ENCODE assay signal across 7 mouse cellular contexts in genomic region chr7:120103019-120103567, GRCm38 (mm10). TPM values are rescaled to one million over a fixed set of nuclear protein-coding genes. Genes with fewer than 3 reads are reported as not detected.
DNase-seq lines count a peak whose midpoint lies in the region; ATAC-seq and TF ChIP-seq lines count a peak whose summit lies in the region.

No protein-coding gene starts in this region.

- no peak overlapping the region; the same call in 1 of the 2 replicates for H3K9ac ChIP-seq in forebrain, embryonic 14.5 days (ENCODE audit: low read length)
- H3K9ac ChIP-seq in hindbrain, postnatal 0 days (replicated peaks; ENCODE audit: low read length), result peak overlapping the region; percentile 51
- H3K9ac ChIP-seq in liver, embryonic 13.5 days, result peak overlapping the region; percentile 42; the same call in 1 of the 2 replicates

- H3K36me3 ChIP-seq in forebrain, embryonic 14.5 days (ENCODE audit: control insufficient read depth, insufficient read depth, low read length), result no peaks in the 10 kb centered on the region
- no peaks in the 10 kb centered on the region for H3K36me3 ChIP-seq in hindbrain, postnatal 0 days (ENCODE audit: insufficient read depth, low read length)
- no peaks in the 10 kb centered on the region for H3K36me3 ChIP-seq in liver, embryonic 13.5 days
- H3K36me3 ChIP-seq in myocyte (ENCODE audit: control insufficient read depth, insufficient read depth), result no peaks in the 10 kb centered on the region

- H3K4me3 ChIP-seq in brown adipose tissue, adult 24 weeks (ENCODE audit: insufficient read depth, low read depth, low read length), result peak overlapping the region; percentile 97
- H3K4me3 ChIP-seq in forebrain, embryonic 14.5 days (ENCODE audit: low read depth, low read length), result peak overlapping the region; percentile 40
- H3K4me3 ChIP-seq in hindbrain, postnatal 0 days (ENCODE audit: low read length), result peak overlapping the region; percentile 57
- peak overlapping the region; percentile 59 for H3K4me3 ChIP-seq in liver, embryonic 13.5 days (replicated peaks)
- peak overlapping the region; percentile 40 for H3K4me3 ChIP-seq in myocyte

- H3K27ac ChIP-seq in brown adipose tissue, adult 24 weeks (replicated peaks; ENCODE audit: low read depth, low read length), result no peak overlapping the region
- H3K27ac ChIP-seq in forebrain, embryonic 14.5 days (ENCODE audit: low read depth, low read length), result no peak overlapping the region
- no peak overlapping the region for H3K27ac ChIP-seq in hindbrain, postnatal 0 days
- no peak overlapping the region for H3K27ac ChIP-seq in liver, embryonic 13.5 days

- TF ChIP-seq POLR2A in myocyte (IDR thresholded peaks at IDR 0.05; ENCODE audit: insufficient read length, low read depth), result no peak

- no peak for ATAC-seq in forebrain, embryonic 14.5 days
- ATAC-seq in hindbrain, postnatal 0 days, result 0 out of 2 replicates have a peak, but pooled peaks have one; percentile 30
- no peak for ATAC-seq in liver, embryonic 13.5 days (ENCODE audit: low read depth)

- TF ChIP-seq CTCF in hindbrain, postnatal 0 days (IDR thresholded peaks at IDR 0.05; ENCODE audit: low read depth), result no peak

- H3ac ChIP-seq in myocyte (ENCODE audit: control insufficient read depth, insufficient read length), result no peak overlapping the region

- WGBS in forebrain, embryonic 14.5 days, result 4% methylated on average over 25 of the region's 25 CpGs
- 5% methylated on average over 25 of the region's 25 CpGs for WGBS in hindbrain, postnatal 0 days
- 7% methylated on average over 25 of the region's 25 CpGs for WGBS in liver, embryonic 13.5 days (ENCODE audit: insufficient replicate concordance)

- H3K4me2 ChIP-seq in forebrain, embryonic 14.5 days (ENCODE audit: low read length), result peak overlapping the region; percentile 69
- peak overlapping the region; percentile 88 for H3K4me2 ChIP-seq in hindbrain, postnatal 0 days (ENCODE audit: low read depth, low read length)
- H3K4me2 ChIP-seq in liver, embryonic 13.5 days, result peak overlapping the region; percentile 77
- peak overlapping the region; percentile 76 for H3K4me2 ChIP-seq in myocyte (ENCODE audit: low read depth)

- H3K9me3 ChIP-seq in forebrain, embryonic 14.5 days (replicated peaks; ENCODE audit: control insufficient read depth, low read length), result no peaks in the 10 kb centered on the region
- no peaks in the 10 kb centered on the region for H3K9me3 ChIP-seq in hindbrain, postnatal 0 days (ENCODE audit: low read length)
- no peaks in the 10 kb centered on the region for H3K9me3 ChIP-seq in liver, embryonic 13.5 days (replicated peaks)

- peaks cover 15% of the 10 kb centered on the region; the same call in 1 of the 2 replicates for H3K27me3 ChIP-seq in forebrain, embryonic 14.5 days (replicated peaks; ENCODE audit: control insufficient read depth, insufficient read depth, low read length)
- H3K27me3 ChIP-seq in hindbrain, postnatal 0 days (ENCODE audit: insufficient read depth, low read length), result no peaks in the 10 kb centered on the region
- peaks cover 8% of the 10 kb centered on the region; the same call in 1 of the 2 replicates for H3K27me3 ChIP-seq in liver, embryonic 13.5 days
- H3K27me3 ChIP-seq in myocyte (ENCODE audit: control insufficient read depth, insufficient read depth, insufficient read length), result no peaks in the 10 kb centered on the region

- H3K79me2 ChIP-seq in myocyte (ENCODE audit: control insufficient read depth, insufficient read depth), result no peaks in the 10 kb centered on the region

- DNase-seq in adrenal gland, adult 18-20 months (ENCODE audit: low spot score in 2 of 2), result peak; percentile 61 to 62
- no peak for DNase-seq in forebrain, embryonic 14.5 days (ENCODE audit: low spot score)
- peak; percentile 29 for DNase-seq in hindbrain, postnatal 0 days (ENCODE audit: low spot score)
- DNase-seq in liver, embryonic 13.5 days, result no peak
- no peak for DNase-seq in thymus, postnatal 10 days (ENCODE audit: low spot score in 2 of 2)

- 0 out of 2 replicates have a peak, but pooled peaks cover 2% of the 10 kb centered on the region for H3K4me1 ChIP-seq in brown adipose tissue, adult 24 weeks (ENCODE audit: control insufficient read depth, insufficient read depth, insufficient read length, low read length)
- H3K4me1 ChIP-seq in forebrain, embryonic 14.5 days (ENCODE audit: control insufficient read depth, insufficient read depth, low read length), result peaks cover 10% of the 10 kb centered on the region
- no peaks in the 10 kb centered on the region for H3K4me1 ChIP-seq in hindbrain, postnatal 0 days (ENCODE audit: insufficient read depth, low read length)
- peaks cover 8% of the 10 kb centered on the region for H3K4me1 ChIP-seq in liver, embryonic 13.5 days (replicated peaks)

TF ChIP-seq in myocyte, 11 proteins besides CTCF, POLR2A, EP300 and RAD21:
- no peak for TF ChIP-seq POLR2AphosphoS2 (IDR thresholded peaks at IDR 0.05; ENCODE audit: insufficient read length, low read depth)
- TF ChIP-seq SRF (IDR thresholded peaks at IDR 0.05; ENCODE audit: control insufficient read depth, insufficient read length, low read depth), result no peak
- no peak for TF ChIP-seq MYOG (IDR thresholded peaks at IDR 0.05; ENCODE audit: control insufficient read depth in 1 of 3, insufficient read depth in 1 of 3, insufficient read length in 2 of 3, low read depth in 2 of 3)
- TF ChIP-seq TCF12 (IDR thresholded peaks at IDR 0.05; ENCODE audit: insufficient read depth, poor library complexity, severe bottlenecking), result no peak
- no peak for TF ChIP-seq MYOD1 (IDR thresholded peaks at IDR 0.05; ENCODE audit: control insufficient read depth in 1 of 3, insufficient read length in 2 of 3, low read depth in 2 of 3)
- no peak for TF ChIP-seq E2F4 (IDR thresholded peaks at IDR 0.05; ENCODE audit: insufficient read depth)
- TF ChIP-seq MAX (IDR thresholded peaks at IDR 0.05; ENCODE audit: low read depth), result no peak
TF ChIP-seq in myocyte: peak in this region for 0.

RNA-seq across cellular contexts. Expression of gene Tmem159, which starts 0.9 kb away (rescaled TPM):
- 100 to 1,000 TPM in 1 of 2 experiments, 10 to 100 TPM in 1; 74.7 to 102 TPM for total RNA-seq in adrenal gland, adult 18-20 months (2021)
- polyA plus RNA-seq in brown adipose tissue, adult 24 weeks (2012; ENCODE audit: insufficient read depth, insufficient read length, missing spikeins), result 10.7 and 14.6 TPM in 2 replicates
- polyA plus RNA-seq in forebrain, embryonic 14.5 days (2014; fragmentation: Nextera tagmentation; extraction: Ambion mirVana), result 6.8 and 7.1 TPM in 2 replicates
- total RNA-seq in hindbrain, postnatal 0 days (2014; rRNA removed), result 20.2 and 21.4 TPM in 2 replicates
- polyA plus RNA-seq in hindbrain, postnatal 0 days (2015; fragmentation: Nextera tagmentation; extraction: Ambion mirVana), result 23.0 and 26.5 TPM in 2 replicates
- polyA plus RNA-seq in liver, embryonic 13.5 days (2015; fragmentation: Nextera tagmentation; extraction: Ambion mirVana), result 2.5 and 3.2 TPM in 2 replicates
- 9.9 TPM for polyA plus RNA-seq in myocyte (2012; fragmentation: generic; extraction: Trizol)

RNA-seq across cellular contexts. Expression of gene Dnah3, which starts 8.0 kb away (rescaled TPM):
- under 1 TPM; 0.03 to 0.26 TPM for total RNA-seq in adrenal gland, adult 18-20 months (2021)
- 0.48 TPM in 1 of 2 replicates, not detected in the other for polyA plus RNA-seq in brown adipose tissue, adult 24 weeks (2012; ENCODE audit: insufficient read depth, insufficient read length, missing spikeins)
- polyA plus RNA-seq in forebrain, embryonic 14.5 days (2014; fragmentation: Nextera tagmentation; extraction: Ambion mirVana), result 0.11 TPM in 1 of 2 replicates, not detected in the other
- total RNA-seq in hindbrain, postnatal 0 days (2014; rRNA removed), result 0.11 and 0.31 TPM in 2 replicates
- polyA plus RNA-seq in hindbrain, postnatal 0 days (2015; fragmentation: Nextera tagmentation; extraction: Ambion mirVana), result 0.03 and 0.08 TPM in 2 replicates
- not detected in 2 replicates for polyA plus RNA-seq in liver, embryonic 13.5 days (2015; fragmentation: Nextera tagmentation; extraction: Ambion mirVana)
- polyA plus RNA-seq in myocyte (2012; fragmentation: generic; extraction: Trizol), result 0.01 TPM

RNA-seq across cellular contexts. Expression of gene Zp2, which starts 42.0 kb away (rescaled TPM):
- total RNA-seq in adrenal gland, adult 18-20 months (2021), result not detected
- not detected in 2 replicates for polyA plus RNA-seq in brown adipose tissue, adult 24 weeks (2012; ENCODE audit: insufficient read depth, insufficient read length, missing spikeins)
- polyA plus RNA-seq in forebrain, embryonic 14.5 days (2014; fragmentation: Nextera tagmentation; extraction: Ambion mirVana), result not detected in 2 replicates
- not detected in 2 replicates for total RNA-seq in hindbrain, postnatal 0 days (2014; rRNA removed)
- polyA plus RNA-seq in hindbrain, postnatal 0 days (2015; fragmentation: Nextera tagmentation; extraction: Ambion mirVana), result not detected in 2 replicates
- polyA plus RNA-seq in liver, embryonic 13.5 days (2015; fragmentation: Nextera tagmentation; extraction: Ambion mirVana), result not detected in 2 replicates
- 0.08 TPM for polyA plus RNA-seq in myocyte (2012; fragmentation: generic; extraction: Trizol)

Comparison
In these comparisons a context has a peak if more than half of its experiments do, and no peak if none do; other contexts are left out.
1. DNase-seq: peak in adrenal gland, adult 18-20 months (2 of 2) and hindbrain, postnatal 0 days (single experiment); none in forebrain, embryonic 14.5 days (single experiment), liver, embryonic 13.5 days (single experiment) and thymus, postnatal 10 days (0 of 2).
2. H3K4me3 ChIP-seq: peak in every context shown above with its lines; median percentile 97 in brown adipose tissue, adult 24 weeks; 59 in liver, embryonic 13.5 days; 57 in hindbrain, postnatal 0 days; 40 in forebrain, embryonic 14.5 days; 40 in myocyte.
3. Peak in every context shown above with its lines, with median percentiles within 50 percentile points of each other: H3K4me2 ChIP-seq.